Mouse (Mus musculus) hematopoietic stem cell, adult 5-6 weeks (primary cell): ENCODE measurements at regions not wholly inside any gene's neighbourhood (a gene's known extent, or its start where the extent isn't known, plus 50 kb on each side); places are given as distances from the start of the nearest gene placed in this dataset.

Experiments
- ATAC-seq, 2 experiments: fragments of 125-278 bp in 1 of 2; replicated peaks in 1 of 2; 2 replicates each; pipeline ENCODE4 v1.8.0; 2016 to 2017; ENCODE audit warnings: inconsistent platforms in 2 of 2, mild to moderate bottlenecking in 2 of 2, moderate number of reproducible peaks in 2 of 2, low read depth in 1 of 2, moderate TSS enrichment in 1 of 2; ENCODE audit not compliant: low FRiP score in 2 of 2, poor library complexity in 2 of 2, severe bottlenecking in 2 of 2, insufficient read depth in 1 of 2, low TSS enrichment in 1 of 2

DNA sequence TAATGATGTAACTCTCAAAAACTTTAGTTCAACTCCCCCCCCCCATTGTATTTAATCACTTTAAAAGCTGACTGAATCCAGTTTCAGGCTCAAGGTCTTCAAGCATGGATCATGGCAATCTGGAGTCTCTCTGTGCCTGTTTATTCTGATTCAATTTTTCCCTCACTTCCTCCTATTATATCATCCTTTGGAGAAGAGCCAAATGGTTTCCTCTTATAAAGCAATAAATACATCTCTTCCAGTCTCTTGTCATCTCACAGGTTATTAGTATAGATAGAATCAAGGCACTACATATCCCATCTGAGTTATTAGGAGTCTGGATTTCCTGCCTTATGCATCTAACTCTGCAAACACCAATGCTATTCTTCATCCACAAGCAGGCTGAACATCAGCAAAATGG, 530.2 kb upstream of the Pdcd1 start:
- ATAC-seq, result no peak

DNA sequence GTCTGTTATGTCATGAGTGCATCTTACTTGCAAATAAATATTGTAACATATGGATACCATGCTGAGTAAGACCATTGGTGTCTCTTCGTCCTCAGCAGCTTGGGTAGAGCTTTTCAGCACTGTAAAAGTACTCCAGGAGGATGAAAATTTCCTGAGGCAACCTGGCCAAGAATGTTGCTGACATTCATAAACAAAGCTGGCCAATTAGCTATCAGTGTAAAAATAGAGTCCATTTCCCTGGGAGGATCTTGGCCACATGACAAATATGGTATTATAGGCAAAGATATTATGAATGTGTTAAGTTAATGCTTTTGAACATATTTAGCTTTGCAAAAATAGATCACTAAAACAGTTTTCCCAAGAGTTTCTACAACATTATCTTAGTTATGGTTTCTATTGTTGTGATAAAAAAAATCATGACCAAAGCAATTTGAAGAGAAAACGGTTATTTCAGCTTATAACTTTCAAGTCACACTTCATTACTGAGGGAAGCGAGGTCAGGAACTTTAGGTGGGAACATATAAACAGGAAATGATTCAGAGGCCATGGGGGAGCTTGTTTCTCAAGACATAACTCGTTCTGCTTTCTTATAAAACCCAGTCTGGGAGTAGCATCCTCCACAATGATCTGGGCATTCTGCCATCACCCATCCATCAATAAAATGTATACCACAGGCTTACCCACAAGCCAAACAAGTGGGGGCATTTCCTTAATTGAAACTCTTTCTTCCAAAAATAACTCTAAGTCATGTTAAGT, 529.5 kb upstream of the Pdcd1 start:
- peak; percentile 97 to 98 for ATAC-seq

DNA sequence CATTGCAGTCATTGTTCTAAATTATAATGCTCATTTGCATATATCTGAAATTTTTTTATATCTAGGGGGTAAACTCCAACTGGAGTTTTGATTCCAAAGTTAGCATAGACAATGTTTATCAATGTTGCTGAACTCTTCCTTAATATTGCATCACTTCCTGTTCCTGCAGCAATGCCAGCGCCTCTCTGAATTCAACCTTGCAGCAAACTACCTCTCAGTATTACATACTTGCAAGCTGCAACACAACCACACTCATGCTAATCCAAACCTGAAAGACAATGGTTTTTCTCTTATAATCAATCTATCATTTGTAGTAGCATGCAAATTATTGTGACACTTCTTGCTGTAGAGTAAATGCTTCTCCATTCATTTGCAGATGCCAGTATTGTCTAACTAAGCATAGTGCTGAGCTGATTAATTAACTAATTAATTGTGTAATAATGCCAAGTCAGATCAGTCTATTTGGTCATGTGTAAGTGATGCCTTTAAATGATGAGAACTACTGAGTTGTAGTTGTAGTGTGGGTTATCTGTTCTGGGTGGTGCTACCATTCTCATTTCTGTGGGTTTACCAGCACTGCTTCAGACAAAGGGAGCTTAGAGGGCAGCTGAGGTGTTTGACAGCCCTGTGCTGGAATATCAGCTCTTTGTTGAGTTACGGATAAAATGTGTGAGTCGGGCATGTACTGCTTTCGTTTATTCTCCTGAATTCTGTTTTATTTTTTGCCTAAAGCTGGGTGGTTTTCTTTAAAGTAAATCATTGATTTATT, 480.6 kb upstream of the Pdcd1 start:
- ATAC-seq, result no peak; a peak in 1 of 4 replicates

- ATAC-seq, result no peak
Observed at GRCm38 (mm10) chr1:94504080-94504520, 451.7 kb upstream of the Pdcd1 start.

- ATAC-seq, result no peak
Observed at GRCm38 (mm10) chr1:94503379-94504079, 451.2 kb upstream of the Pdcd1 start.

- ATAC-seq, result no peak
Observed at GRCm38 (mm10) chr1:94502066-94502861, 449.9 kb upstream of the Pdcd1 start.

DNA sequence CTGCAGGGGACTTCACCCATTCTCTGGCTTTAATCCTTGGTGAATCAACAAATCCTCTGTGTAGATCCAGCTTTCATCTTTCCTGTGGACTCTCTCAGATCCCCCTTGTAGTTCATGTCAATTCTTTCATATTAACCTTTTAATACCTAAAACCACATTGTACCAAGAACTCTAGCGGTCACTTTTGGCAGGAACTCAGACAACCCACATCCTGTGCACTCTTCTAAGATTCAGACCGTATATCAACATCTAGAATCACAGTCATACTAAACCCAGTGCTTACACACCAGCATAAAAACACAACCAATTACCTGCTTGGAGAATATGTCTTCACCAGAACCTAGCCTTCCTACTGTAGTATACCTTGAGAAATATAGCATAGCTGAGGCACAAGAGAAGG, 444.6 kb upstream of the Pdcd1 start:
- ATAC-seq, result peak; percentile 60 to 83

DNA sequence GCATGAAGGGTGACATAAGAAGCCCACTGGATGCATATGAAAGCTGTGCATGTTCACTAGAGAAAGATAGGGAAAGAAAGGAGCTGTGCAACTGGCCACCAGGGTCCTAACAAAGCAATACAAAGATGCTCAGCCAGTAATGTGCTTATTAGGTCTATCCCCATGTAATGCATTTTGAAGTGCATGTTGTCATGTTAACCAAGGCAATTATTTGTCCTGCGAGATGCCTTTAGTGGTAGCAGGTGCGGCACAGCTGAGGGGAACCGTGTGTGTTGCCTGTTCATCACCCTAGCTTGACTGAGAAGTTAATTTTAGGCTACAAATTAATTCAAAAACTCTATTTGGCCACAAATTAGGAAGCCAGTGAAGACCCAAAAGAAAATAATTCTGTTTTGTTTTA, 444.0 kb upstream of the Pdcd1 start:
- no peak for ATAC-seq

DNA sequence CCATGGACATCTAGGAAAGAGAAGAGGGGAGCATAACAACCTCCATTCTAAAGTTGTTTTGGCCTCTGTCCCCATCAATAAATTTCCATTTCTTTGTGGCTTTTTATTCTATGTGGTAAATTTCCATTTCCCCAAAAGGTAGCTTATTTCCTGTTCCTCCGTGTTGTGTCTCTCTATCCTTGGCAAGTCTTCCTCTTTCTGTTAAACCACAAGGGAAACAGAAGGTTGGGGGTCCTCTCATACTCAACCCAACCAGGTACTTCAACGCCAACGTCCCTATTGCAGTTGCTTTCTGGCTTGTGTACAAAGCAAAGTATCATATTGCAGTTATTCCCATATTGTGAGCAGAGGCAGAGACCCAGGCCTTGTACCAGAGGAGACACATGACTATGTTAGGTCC, 434.7 kb upstream of the Pdcd1 start:
- peak; percentile 87 to 97 for ATAC-seq

- peak; percentile 100 for ATAC-seq
Observed at GRCm38 (mm10) chr1:94469834-94470233, 417.5 kb upstream of the Pdcd1 start.

DNA sequence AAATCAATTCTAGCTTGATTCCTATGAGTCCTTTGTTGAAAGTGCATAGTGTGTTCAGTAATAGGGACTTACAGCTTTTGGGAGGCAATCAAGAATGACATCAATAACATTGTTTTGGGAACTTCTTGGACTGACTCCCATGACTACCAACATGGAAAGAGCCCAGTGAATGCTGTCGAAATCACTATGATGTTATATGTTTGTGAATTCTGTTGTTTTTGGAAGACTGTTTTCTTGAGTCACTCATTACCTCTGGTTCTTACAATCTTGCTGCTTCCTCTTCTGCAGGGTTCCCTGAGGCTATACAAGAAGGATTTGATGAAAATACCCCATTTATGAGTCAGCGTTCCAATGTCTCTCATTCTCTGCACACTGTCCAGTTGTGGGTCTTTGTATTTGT, 371.4 kb upstream of the Pdcd1 start:
- ATAC-seq, result no peak

GRCm38 (mm10) chr1:94413043-94413442, 360.7 kb upstream of the Pdcd1 start:
- no peak for ATAC-seq

DNA sequence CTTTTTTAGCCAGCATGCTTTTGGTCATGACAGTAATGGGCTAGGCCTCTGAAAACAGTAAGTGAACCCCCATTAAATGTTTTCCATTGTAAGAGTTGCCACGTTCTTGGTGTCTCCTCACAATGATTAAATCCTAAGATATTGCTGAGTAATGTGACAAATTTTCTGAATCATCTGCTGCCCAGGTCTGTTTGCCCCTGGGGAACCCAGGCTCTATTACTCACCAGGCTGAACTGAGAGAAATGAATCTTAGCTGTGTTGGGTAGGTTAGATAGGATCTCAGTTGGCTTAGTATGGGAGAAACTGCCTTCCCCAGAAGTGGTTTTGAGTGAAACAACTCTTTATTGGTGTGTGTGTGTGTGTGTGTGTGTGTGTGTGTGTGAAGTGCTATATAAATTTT, 314.3 kb upstream of the Pdcd1 start:
- no peak for ATAC-seq

- ATAC-seq, result no peak
Observed at GRCm38 (mm10) chr1:94356996-94357395, 304.6 kb upstream of the Pdcd1 start.

DNA sequence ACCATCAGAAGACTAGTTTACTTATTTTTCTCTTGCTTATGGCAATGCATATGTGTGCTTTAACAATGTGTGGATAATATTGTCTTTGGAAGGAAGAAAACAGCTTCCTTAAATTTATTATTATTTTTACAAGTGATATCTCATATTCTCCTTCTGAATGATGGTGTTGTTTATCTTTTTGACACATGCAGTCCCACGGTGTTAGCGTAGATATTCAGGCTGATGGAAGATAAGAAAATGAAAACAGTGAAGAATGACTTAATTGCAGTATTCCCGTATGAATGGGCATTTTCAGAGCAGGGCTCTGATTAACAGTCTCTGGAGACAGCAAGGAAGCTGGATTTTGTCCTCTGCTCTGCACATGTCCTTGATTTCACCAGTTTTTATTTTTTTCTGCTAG, 303.5 kb upstream of the Pdcd1 start:
- no peak for ATAC-seq

GRCm38 (mm10) chr1:94342576-94342975, 290.2 kb upstream of the Pdcd1 start:
- ATAC-seq, result no peak

GRCm38 (mm10) chr1:94341237-94341636, 288.9 kb upstream of the Pdcd1 start:
- no peak for ATAC-seq
